Mouse (Mus musculus) liver, adult 2 months (tissue): ENCODE measurements around the gene Sdhb. TPM values are rescaled to one million over a fixed set of nuclear protein-coding genes. Genes with fewer than 3 reads are reported as not detected.

ENCODE experiments used
- DNase-seq: peaks from one replicate; pipeline ENCODE4 v3.0.0-alpha.2; 2011; ENCODE audit warnings: low read depth, low spot score; ENCODE audit errors: extremely low read depth
- H3K27ac ChIP-seq: fragments of 200-500 bp; replicated peaks from 2 replicates; pipeline ENCODE4 v1.5.1; 2012; ENCODE audit warnings: low read depth, mild to moderate bottlenecking, control low read depth, inconsistent platforms, low read length; ENCODE audit not compliant: insufficient read depth
- H3K27me3 ChIP-seq: fragments of 200-500 bp; 2 replicates; pipeline ENCODE4 v1.6.1; 2012; ENCODE audit warnings: mild to moderate bottlenecking, moderate library complexity, low read length, inconsistent platforms; ENCODE audit not compliant: control insufficient read depth, insufficient read depth
- H3K36me3 ChIP-seq: fragments of 200-500 bp; 2 replicates; pipeline ENCODE4 v1.6.1; 2012; ENCODE audit warnings: low read length, inconsistent platforms; ENCODE audit not compliant: control insufficient read depth, insufficient read depth
- H3K4me1 ChIP-seq: fragments of 200-500 bp; 2 replicates; pipeline ENCODE4 v1.6.1; 2011; ENCODE audit warnings: low read length; ENCODE audit not compliant: control insufficient read depth, insufficient read depth
- H3K4me3 ChIP-seq: fragments of 200-500 bp; 2 replicates; pipeline ENCODE4 v1.5.1; 2011; ENCODE audit warnings: low read depth, mild to moderate bottlenecking, control low read depth, low read length, moderate library complexity; ENCODE audit not compliant: insufficient read depth
- H3K79me2 ChIP-seq: fragments of 200-500 bp; 2 replicates; pipeline ENCODE4 v1.6.1; 2012; ENCODE audit warnings: inconsistent platforms, mild to moderate bottlenecking, low read length, moderate library complexity; ENCODE audit not compliant: control insufficient read depth, insufficient read depth
- H3K9ac ChIP-seq: fragments of 200-500 bp; 2 replicates; pipeline ENCODE4 v1.6.1; 2012; ENCODE audit warnings: low read depth, mild to moderate bottlenecking, control low read depth, inconsistent platforms, low read length
- CTCF ChIP-seq: fragments of 200-500 bp; IDR thresholded peaks from 2 replicates; pipeline ENCODE4 v1.5.1; 2011; ENCODE audit warnings: low read depth, low read length, control low read depth
- POLR2A ChIP-seq: fragments of 200-500 bp; IDR thresholded peaks from 2 replicates; pipeline ENCODE4 v1.6.1; 2011; ENCODE audit warnings: low read length, control low read depth; ENCODE audit not compliant: insufficient read depth; ENCODE audit errors: extremely low read depth
- WGBS: fragments of 180-500 bp; shearing (Covaris S2); methylation state at CpG from one replicate; pipeline ENCODE4 v1.1.7; 2018; 5-methylcytosine and 5-hydroxymethylcytosine counted together
- polyA plus RNA-seq: library from polyadenylated mRNA; depleted of rRNA; stranded (reverse); fragments of >200 nt; gene quantifications from 2 replicates; pipeline ENCODE4 v1.2.3, GENCODE M21; 2012
- total RNA-seq: library from RNA; depleted of rRNA; stranded (reverse); fragments of >200 nt; gene quantifications from 2 replicates; pipeline ENCODE4 v1.2.3, GENCODE M21; 2014

Sdhb gene
- total and polyA plus RNA-seq, 2 experiments: 347 to 532 TPM

DNA sequence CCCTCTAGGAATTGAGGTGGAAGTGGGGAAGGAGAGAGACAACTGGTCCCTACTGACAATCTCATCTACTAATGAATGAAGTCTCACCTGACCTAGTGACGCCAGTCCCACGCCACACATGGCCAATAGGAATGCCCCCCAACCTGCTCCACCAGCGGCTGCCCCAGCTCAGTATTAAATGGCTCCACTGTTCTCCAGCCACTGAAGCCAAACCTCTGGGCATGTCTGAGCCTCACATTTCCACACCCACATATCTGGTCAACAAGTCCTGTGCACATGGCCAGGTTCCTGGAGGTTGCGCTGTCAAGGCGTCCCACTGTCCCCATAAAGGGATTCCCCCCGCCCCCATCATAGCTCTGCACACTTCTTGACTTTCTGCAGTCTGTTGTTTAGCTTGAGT, 23.5 kb downstream of the Sdhb start:
- Histone ChIP-seq H3K36me3 (peaks cover 2% of the 10 kb centered on the region; the same call in 1 of the 2 replicates), H3K4me1 (no peaks in the 10 kb centered on the region), H3K4me3 (no peak overlapping the region), H3K79me2 (peaks cover 3% of the 10 kb centered on the region; the same call in 1 of the 2 replicates), H3K27ac (no peak overlapping the region), H3K9ac (no peak overlapping the region), H3K27me3 (no peaks in the 10 kb centered on the region)
- TF ChIP-seq CTCF: no peak
- TF ChIP-seq POLR2A: no peak
- 82% methylated on average over 6 of the region's 6 CpGs for WGBS
- DNase-seq: no peak

DNA sequence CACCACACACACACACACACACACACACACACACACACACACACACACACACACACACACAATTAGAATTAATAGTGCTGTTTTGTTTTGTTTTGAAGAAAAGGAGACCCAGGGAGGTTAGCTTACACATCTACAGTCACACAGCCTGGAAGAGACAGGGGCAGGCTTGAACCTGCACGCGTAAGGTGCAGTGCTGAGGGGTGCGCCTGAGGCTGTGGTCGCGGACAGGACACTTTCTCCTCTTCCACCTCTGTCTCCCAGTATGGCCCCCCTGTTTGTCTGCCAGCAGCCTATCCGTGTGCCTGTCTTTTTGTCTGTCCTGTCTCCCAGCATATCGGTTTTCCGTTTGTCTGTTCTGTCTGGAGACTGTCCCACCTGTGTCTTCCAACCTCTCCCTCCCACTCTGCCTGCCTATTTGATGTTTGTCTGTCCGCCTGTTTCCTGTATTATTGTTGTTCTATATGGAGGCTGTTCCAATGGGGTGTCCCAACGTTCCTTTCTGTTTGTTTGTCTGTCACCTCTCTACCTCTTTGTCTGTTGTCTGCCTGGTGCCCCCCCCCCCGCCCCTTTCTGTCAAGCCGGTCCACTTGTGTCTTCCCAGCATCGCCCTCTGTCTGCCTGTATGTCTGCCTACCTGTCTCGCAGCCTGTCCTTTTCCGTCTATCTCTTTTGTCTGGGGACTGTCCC, 25.2 kb downstream of the Sdhb start:
- Histone ChIP-seq H3K9ac (no peak overlapping the region), H3K4me1 (no peaks in the 10 kb centered on the region), H3K27ac (no peak overlapping the region), H3K36me3 (no peaks in the 10 kb centered on the region), H3K79me2 (peaks cover 3% of the 10 kb centered on the region; the same call in 1 of the 2 replicates), H3K4me3 (peak overlapping the region; percentile 41; the same call in 1 of the 2 replicates), H3K27me3 (no peaks in the 10 kb centered on the region)
- no peak for DNase-seq
- WGBS: 33% methylated on average over 15 of the region's 15 CpGs
- TF ChIP-seq POLR2A (no peak), CTCF (0 out of 2 replicates have a peak, but pooled peaks have one; percentile 0)

DNA sequence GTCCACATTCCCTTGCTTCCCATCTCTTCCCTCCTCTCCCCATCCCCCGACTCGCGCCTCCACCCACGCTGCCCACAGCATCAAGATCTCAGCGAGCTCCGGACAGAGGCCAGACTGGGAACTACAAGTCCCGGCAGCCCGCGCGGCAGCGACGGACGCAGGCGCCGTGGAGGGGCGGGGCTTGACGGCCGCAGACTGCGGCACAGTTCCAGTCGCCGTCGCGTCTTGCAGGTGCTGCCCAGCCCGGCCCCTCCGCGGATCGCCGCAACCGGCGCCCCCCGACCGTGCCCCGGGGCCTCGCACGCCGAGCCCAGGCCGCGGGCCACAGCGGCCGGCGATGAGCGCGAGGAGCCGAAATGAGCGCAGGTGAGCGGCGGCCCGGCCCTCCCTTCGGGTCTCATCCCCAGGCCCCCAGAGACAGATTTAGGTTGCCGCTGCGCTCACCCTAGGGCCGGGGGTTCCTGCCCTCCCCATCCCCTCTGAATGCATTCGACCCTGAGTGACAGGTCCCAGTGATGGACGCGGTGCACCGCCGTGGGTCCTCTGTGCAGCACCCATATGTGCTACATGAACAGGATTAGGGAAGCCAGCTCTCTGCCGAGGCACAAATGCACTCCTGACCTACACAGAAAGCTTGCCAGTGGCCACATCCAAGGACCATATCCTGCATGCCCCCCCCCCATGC, 25.9 kb downstream of the Sdhb start, which contains the start of gene Atp13a2:
TSS of gene Atp13a2 (plus strand) at position 163 of the 685 bp plus-strand sequence.
- H3K79me2 ChIP-seq: peaks cover 3% of the 10 kb centered on the region; the same call in 1 of the 2 replicates
- no peak within 1 kb of the TSS for H3K27ac ChIP-seq
- H3K4me1 ChIP-seq: no peaks in the 10 kb centered on the region
- H3K27me3 ChIP-seq: no peaks in the 10 kb centered on the region
- under 1% methylated on average over 58 of the region's 58 CpGs for WGBS
- no peaks in the 10 kb centered on the region for H3K36me3 ChIP-seq
- TF ChIP-seq POLR2A: peak; percentile 38; the same call in 1 of the 2 replicates
- TF ChIP-seq CTCF: no peak
- H3K4me3 ChIP-seq: peak within 1 kb of the TSS; percentile 82
- H3K9ac ChIP-seq: peak within 1 kb of the TSS; percentile 86
- DNase-seq: peak; percentile 58

DNA sequence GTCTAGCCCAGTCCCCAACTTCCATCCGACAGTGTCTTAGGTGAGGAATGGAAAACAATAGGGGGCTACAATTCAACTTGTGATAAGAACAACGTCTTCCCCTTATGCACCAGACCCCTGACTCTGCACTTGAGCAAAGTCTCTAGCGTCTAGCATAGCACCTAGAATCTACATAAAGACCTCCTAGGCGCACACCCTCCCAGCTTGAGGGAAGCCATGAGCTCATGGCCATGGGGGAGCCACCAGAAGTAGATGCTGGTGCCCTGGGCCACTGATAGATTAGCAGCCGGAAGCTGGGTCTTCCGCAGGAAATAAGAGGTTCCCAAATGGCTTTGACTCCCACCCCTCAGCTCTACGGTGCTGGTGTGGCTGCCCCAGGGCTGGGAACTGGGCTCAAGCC, 26.5 kb downstream of the Sdhb start:
- no peaks in the 10 kb centered on the region for H3K36me3 ChIP-seq
- TF ChIP-seq CTCF (no peak), POLR2A (no peak)
- whole genome bisulfite sequencing: 35% methylated on average over 7 of the region's 7 CpGs
- H3K79me2 ChIP-seq: peaks cover 3% of the 10 kb centered on the region; the same call in 1 of the 2 replicates
- peak overlapping the region; percentile 82 for H3K4me3 ChIP-seq
- no peaks in the 10 kb centered on the region for H3K27me3 ChIP-seq
- DNase-seq: no peak
- H3K9ac ChIP-seq: peak overlapping the region; percentile 10
- no peak overlapping the region for H3K27ac ChIP-seq
- no peaks in the 10 kb centered on the region for H3K4me1 ChIP-seq

DNA sequence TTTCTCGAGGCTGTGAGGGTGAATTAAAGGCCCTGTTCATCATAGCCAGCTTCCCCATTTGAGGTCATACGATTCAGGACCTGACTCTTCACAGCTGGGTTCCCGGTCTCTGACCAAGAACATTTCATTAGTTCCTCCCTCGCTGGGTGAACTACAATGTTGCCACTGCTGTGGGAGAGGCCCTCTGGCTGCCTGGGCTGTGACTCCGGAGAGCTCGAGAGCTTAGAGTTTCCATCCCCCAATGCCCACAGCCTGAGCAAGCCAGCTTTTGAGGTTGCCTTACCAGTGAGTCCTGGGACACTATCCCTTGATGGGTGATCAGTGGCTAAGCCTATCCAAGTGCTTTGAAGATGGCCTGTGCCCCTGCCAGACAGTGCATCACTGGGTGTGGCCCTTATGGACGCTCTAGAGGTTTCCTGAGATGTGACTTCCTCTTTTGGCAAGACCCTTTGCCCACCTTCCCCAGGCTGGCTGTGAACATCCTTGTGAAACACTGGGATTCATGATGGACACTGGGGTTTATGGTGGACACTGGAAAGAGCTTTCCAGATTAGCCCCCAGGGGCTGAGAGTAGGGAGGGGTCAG, 27.8 kb downstream of the Sdhb start:
- TF ChIP-seq CTCF (no peak), POLR2A (no peak)
- Histone ChIP-seq H3K27ac (no peak overlapping the region), H3K4me3 (no peak overlapping the region), H3K79me2 (peaks cover 3% of the 10 kb centered on the region; the same call in 1 of the 2 replicates), H3K27me3 (no peaks in the 10 kb centered on the region), H3K4me1 (no peaks in the 10 kb centered on the region), H3K36me3 (no peaks in the 10 kb centered on the region), H3K9ac (no peak overlapping the region)
- 75% methylated on average over 7 of the region's 7 CpGs for WGBS
- peak; percentile 39 for DNase-seq
